Mouse (Mus musculus): ENCODE results near the gene Stx8.

DNA sequence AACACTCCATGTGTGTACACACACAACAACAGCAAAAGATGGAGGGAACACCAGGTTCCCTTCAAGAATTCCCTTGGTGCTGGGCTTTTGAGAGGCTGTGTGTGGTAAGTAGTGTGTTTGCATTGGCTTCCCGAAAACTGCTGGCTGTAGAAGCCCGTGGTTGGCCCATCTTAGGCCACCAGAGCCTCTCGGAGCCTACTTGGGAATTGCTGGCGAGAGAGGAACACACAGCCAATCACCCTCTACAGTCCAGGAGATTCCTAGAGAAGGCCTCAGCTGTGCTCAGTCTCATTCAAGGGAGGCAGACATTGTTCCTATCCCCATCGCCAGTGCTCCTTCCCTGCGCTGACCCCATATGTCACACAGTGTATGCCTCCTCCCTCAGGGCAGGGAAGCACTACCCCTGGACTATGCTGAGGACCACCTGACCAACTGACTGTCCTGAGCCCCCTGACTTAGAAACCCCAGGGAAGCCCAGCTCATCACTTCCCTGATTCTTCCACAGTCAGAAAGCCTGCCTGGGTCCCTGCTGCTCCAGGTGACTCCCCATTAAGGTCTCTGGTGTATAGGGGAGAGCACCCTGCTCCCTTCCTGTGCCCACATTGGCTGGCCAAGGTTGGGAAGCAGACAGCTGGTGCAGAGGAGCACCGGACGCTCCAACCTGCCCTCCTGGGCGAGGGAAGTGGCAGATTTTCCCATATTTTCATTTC is 248.7 kb downstream of the Stx8 start:
- no peak for TF ChIP-seq CTCF (IDR thresholded peaks at IDR 0.05; ENCODE audit: borderline replicate concordance, insufficient read depth, low read length)
- no peak for TF ChIP-seq POLR2A (IDR thresholded peaks at IDR 0.05; ENCODE audit: low read depth, low read length)
